Mouse (Mus musculus) heart, postnatal 10 days (tissue): ENCODE measurements around the gene Cers2. TPM values are rescaled to one million over a fixed set of nuclear protein-coding genes. Genes with fewer than 3 reads are reported as not detected.

Experiments
- DNase-seq, 2 experiments: peaks; one replicate each; pipeline ENCODE4 v3.0.0; 2021
- intact Hi-C: fragments of 180-260 bp; cut with DNase I; formaldehyde crosslinking; loops from one replicate; pipeline ENCODE4 v1.15.1; 2025
- total RNA-seq, 2 experiments: library from RNA; stranded (reverse); gene quantifications; 2 replicates each; pipeline ENCODE4 v1.2.3; 2021

Cers2 gene
- total RNA-seq, 2 experiments from 2014 or later = 58.4 to 65.6 TPM

GRCm38 (mm10) chr3:95286510-95286909 is 28.1 kb upstream of the Cers2 start:
- intact Hi-C loops = no loop called here
- DNase-seq = no peak

GRCm38 (mm10) chr3:95287541-95287940 is 27.1 kb upstream of the Cers2 start:
- intact Hi-C loops = no loop called here
- no peak for DNase-seq

GRCm38 (mm10) chr3:95289419-95289818 is 25.2 kb upstream of the Cers2 start:
- intact Hi-C loops = no loop called here

DNA sequence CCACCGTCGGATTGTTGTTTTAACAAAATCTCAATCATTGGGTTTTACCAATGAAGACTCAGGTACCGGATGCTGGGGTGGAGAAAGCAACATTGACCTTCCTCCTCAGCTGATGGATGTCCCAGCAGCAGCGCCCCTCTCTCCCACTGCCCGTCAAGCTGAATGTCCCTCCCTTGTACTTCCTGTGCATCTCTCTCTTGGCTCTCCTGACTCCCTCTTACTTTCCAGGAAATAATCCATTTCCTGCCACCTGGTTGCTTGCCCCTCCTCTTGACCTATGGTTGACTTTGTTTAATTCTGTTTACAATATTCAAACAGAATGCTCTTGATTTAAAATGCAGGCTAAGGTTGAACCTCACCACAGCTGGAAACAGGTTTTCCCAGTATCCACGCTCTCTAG is 24.4 kb upstream of the Cers2 start:
- no peak for DNase-seq
- intact Hi-C loops = no loop called here

More at GRCm38 (mm10) chr3:95289419-95289818, 25.2 kb upstream of the Cers2 start:
- DNase-seq = no peak

GRCm38 (mm10) chr3:95291041-95291440 is 23.6 kb upstream of the Cers2 start:
- intact Hi-C loops = no loop called here
- no peak for DNase-seq

DNA sequence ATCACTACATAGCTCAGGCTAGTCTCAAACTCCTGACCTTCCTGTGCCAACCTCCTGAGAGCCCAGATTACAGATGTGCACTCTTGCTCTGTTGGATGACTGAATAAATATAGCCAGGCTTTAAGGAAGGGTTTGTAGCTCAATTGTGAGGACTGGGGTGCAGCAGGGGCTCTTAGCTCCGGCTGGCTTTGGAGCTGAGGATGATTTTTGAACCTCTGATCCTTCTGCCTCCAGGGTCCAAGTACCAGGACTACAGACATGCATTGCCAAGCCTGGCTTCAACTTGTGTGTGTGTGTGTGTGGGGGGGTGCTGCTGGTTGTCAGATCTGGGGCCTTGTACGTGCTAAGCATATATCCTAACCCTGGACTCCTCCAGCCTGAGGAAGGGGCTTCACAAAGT is 21.7 kb upstream of the Cers2 start:
- intact Hi-C loops = no loop called here
- DNase-seq = no peak

GRCm38 (mm10) chr3:95293537-95293936 is 21.1 kb upstream of the Cers2 start:
- intact Hi-C loops = no loop called here
- DNase-seq = no peak

DNA sequence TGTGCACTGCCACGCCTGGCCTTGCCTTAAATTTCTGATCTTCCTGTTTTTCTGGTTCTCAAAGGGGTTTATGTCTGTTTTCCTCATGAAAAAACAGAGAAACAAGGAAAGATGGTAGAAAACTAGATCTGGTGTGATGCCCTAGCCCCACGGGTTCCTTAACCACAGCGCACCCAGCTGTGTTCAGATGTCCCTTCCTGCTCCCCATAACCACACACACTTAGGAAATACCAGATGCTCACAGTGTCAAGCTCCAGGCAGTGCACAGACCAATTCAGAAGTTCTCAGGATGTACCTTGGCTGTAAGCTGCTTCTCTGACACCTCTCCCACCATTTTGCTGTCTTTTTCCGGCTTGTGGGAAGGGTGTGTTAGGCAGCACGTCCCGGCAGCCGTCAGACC is 20.3 kb upstream of the Cers2 start:
- no peak for DNase-seq

GRCm38 (mm10) chr3:95294718-95295117 is 19.9 kb upstream of the Cers2 start:
- intact Hi-C loops = no loop called here

More for the DNA sequence above, 20.3 kb upstream of the Cers2 start:
- intact Hi-C loops = no loop called here

DNA sequence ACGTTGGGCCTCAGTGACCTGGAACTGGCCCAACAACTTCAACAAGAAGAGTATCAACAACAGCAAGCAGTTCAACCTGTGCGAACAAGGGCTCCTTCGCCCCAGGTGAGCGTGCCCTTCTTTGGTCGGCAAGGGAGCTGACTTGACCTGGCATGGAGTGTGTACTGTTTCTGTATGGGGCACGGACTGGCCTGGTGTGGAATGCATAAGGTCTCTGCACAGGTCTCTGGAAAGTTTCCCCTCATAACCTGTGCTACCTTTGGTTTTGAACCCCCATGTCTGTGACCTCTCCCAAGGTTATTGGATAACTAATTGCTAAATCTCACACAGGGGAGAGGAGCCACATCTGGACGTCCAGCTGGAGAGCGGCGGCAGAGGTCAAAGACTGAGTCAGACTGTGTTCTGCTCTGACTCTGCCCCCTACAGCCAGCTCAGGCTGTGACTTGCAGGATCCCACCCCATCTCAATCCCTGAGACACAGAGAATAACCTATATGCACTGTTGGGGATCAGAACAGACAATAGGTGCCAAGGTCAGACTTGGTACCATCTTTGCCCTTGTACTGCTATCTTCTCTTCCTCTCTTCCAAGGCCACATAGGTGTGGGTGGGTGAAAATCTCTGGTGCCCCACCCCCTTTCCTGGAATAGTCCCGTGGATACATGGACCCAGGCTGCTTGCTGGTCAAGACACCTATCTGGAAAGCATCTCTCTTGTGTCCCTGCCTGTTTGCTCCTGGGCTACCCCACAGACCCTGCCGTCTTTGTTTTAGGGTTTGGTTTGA is 19.1 kb upstream of the Cers2 start:
- DNase-seq = no peak
- intact Hi-C loops = no loop called here

More at GRCm38 (mm10) chr3:95294718-95295117, 19.9 kb upstream of the Cers2 start:
- DNase-seq = no peak

DNA sequence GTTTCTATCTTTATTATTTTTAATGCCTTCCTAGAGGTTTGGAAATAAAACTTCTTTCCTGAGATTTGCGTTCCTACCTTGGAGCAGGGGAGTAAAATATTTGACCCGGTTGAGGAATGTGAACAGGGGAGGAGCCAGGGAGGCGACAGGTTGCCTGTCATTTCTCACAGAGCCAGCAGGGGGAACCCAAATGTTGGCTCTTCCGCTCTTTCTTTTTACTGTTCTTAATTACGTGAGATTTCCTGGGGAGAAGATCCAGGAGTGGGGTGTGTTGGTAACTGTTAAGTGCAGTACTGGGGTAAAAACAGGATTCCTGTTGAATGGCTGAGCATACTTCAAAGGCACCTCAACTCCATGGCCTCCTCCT is 18.5 kb upstream of the Cers2 start:
- peak in 1 of 2 experiments; percentile 62 for DNase-seq
- intact Hi-C loops = no loop called here

- intact Hi-C loops = no loop called here
Measured at GRCm38 (mm10) chr3:95298018-95298417, 16.6 kb upstream of the Cers2 start.

DNA sequence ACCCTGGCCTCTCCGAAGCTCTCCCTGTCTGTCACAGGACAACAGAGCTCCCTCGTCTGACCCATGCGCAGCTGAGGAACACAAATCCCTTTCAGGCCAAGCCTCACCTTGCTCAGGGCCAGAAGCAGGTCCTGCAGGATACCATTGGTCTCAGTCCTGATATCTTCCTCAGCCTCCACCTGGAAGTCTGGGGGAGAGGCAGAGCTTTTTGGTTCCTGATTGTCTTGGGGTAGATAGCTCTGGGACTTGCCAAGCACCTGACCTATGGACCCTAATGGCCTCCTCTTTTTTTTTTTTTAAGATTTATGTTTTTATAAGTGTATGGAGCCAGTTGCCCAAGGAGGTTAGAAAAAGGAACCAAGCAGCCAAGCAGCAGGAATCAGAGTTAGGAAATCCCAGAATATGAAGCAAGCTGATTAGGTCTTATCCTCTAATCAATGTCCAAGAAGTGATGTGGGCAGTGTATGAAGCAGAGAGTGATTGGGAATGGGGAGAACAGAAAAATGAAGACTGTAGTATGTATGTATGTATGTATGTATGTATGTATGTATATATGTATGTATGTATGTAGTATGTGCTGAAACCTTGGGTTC is 13.3 kb upstream of the Cers2 start:
- intact Hi-C loops = no loop called here
- no peak for DNase-seq

More at GRCm38 (mm10) chr3:95298018-95298417, 16.6 kb upstream of the Cers2 start:
- DNase-seq = no peak

DNA sequence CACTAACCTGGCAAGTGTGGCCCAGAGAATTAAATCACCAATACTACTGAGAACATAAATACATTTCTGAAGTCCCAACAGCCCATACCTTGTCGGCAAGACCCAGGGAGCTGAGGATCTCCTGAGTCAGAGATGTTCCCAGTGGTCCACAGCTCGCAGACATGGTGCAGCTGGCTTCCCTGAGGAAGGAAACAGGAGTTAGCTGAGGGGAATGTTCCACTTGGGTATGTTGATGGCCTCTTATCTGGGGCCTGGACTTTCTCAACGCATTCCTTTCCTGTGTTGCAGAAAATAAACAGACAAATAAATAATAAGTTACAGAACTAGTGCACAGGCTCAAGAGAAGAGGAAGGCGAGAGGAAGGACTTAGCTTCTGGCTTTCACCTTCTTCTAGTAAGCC is 8.3 kb upstream of the Cers2 start:
- no peak for DNase-seq
- intact Hi-C loops = no loop called here

GRCm38 (mm10) chr3:95307100-95307499 is 7.5 kb upstream of the Cers2 start, which contains the start of gene Anxa9:
Gene Anxa9 (minus strand): TSS chr3:95307176.
- DNase-seq = no peak
- intact Hi-C loops = no loop called here

- intact Hi-C loops = loop anchor here (2.0 kb wide), 1 partner anchor 84 kb away; no protein-coding TSS in a partner anchor
- DNase-seq = no peak
Measured at GRCm38 (mm10) chr3:95310496-95310895, 4.1 kb upstream of the Cers2 start.

DNA sequence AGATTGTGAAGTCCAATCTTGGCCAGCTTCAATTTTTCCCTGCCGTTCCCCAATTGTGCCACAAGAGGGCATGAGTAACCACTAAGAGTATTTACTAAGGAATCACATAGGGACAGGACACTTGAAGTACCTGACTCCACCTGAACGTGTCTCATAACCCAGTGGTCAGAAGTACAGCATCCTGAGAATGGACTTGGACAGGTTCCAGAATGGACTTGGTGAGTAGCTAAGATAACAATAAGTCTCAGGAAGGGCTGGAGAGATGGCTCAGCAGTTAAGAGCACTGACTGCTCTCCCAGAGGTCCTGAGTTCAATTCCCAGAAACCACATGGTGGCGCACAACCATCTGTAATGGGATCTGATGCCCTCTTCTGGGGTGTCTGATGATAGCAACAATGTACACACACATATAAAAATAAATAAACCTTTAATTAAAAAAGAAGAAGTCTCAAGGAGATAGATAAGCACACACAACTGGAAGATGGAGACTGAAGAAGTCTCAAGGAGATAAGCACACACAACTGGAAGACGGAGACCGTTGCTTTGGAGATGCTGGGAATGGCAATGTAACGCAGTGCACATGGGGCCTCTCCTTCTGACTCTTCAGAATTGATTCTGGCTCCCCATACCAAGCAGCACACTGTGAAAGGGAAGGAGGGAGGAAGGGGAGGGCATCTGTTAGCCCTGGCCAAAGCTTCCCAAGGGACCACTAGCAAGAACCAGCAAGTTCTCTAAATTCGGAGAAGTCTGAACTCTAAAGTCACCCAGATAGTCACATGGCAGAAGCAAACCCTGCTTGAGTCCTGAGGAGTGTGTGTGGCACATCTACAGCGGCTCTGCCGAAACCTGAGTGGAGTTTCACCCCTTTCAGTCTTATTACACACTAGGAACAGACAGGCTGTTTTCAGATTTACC is 3.4 kb upstream of the Cers2 start:
- intact Hi-C loops = loop anchor here (2.0 kb wide), 1 partner anchor 84 kb away; no protein-coding TSS in a partner anchor
- peak; percentile 72 to 83 for DNase-seq

DNA sequence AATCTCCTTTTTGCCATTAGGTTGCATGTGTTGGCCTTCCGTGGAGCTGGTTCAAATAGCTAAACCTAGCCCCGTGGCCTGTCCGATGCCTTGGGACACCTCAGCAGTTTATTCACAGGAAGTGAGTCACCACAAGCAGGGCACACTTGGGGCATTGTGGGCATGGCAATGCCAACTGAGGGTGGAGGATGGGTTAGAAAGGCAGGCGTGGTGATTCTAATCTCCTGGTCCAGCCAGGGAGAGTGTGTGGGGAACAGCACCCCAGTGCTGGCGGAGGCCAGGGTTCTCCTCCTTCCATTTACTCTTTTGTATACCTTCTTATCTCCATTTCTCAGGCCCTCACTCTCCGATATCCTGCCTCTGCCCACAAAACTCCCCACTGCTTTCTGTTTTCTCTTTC is 2.0 kb upstream of the Cers2 start:
- peak; percentile 16 to 23 for DNase-seq
- intact Hi-C loops = no loop called here

DNA sequence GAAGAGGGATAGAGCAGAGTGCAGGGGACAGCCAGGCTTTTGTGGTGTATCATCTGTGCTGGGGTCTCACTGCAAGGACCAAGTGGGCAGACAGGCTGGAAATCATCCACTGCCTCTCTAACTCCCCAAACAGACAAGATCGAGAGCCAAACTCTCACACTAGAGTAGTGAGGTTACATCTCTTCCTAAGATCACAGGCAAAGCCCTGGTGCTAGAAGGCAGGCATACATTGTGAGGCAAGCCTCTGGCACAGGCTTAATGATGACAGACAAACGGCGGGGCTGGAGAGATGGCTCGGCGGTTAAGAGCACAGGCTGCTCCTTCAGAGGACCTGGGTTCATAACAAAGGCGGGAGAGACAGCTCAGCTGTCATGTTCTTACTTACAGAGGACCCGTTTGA is 1.1 kb upstream of the Cers2 start:
- intact Hi-C loops = no loop called here

GRCm38 (mm10) chr3:95314075-95314474 is 516 bp upstream of the Cers2 start:
- DNase-seq = no peak
- intact Hi-C loops = loop anchor here (2.0 kb wide), 1 partner anchor 31 kb away; the partner anchor contains the start of gene Prune1

More for the DNA sequence above, 1.1 kb upstream of the Cers2 start:
- DNase-seq = no peak
